Mouse (Mus musculus) neutrophil, adult 65 days (primary cell): ENCODE results near the gene Phkb. TPM values are rescaled to one million over a fixed set of nuclear protein-coding genes. Genes with fewer than 3 reads are reported as not detected.

ENCODE experiments used
- total RNA-seq: library from RNA; stranded (reverse); gene quantifications from 2 replicates; pipeline ENCODE4 v1.2.4, GENCODE M21; 2023

The Phkb gene
- 28.9 and 35.4 TPM in 2 replicates for total RNA-seq

GRCm38 (mm10) chr8:85840657-85841488 lies at the start of gene Phkb, which contains the start of gene Itfg1:
Phkb (plus strand) TSS chr8:85840959.
Itfg1 (minus strand) TSS chr8:85840921.

Other genes with a start within 250 kb of the Phkb start
- gene Neto2, start 140.0 kb upstream of the Phkb start, total RNA-seq, result 3.0 and 4.1 TPM in 2 replicates
- 26.8 and 27.2 TPM in 2 replicates for gene Itfg1, start within 50 bp of the Phkb start, total RNA-seq